8 mouse cellular contexts compared by ENCODE assay signal in the genomic region with DNA sequence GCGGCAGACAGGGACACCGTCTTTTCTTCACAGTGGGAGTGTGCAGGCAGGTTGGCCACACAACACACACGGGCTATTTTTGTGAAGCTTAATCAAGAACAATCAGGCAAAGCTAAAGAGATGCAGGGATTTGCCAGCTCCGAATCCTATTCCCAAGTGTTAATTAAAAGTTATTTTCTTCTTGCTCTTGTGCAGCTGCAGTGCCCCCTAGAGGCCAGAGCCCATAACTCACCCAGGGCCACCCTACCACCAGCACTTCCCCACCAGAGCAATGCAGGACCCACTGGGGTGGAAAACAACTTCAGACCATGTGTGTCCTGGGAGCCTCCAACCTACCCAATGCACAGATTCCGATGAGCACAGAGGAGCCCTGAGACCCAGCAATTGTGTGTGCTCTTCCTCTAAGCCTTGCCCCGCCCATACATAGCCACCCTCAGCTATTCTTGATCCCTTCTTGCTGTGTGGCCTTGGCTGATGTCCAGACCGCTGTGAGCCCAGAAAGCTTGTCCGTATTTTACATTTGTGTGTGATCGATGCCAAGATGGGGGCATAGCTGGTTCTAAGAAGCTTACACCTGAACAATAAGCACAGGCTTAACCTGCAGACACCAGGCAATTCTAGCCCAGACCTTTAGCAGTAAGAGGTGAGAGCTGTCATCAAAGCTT.
DNase-seq lines count a peak whose midpoint lies in the region; ATAC-seq and TF ChIP-seq lines count a peak whose summit lies in the region.

No protein-coding gene starts in this region.

- intact Hi-C loops in left cerebral cortex, postnatal 36 days (cut with DNase I) = loop anchor here (5.0 to 10.0 kb wide), 4 partner anchors 893 to 1453 kb away; no protein-coding TSS in a partner anchor

- 71% methylated on average over 9 of the region's 9 CpGs for WGBS in liver, adult 2 months
- WGBS in liver, embryonic 12.5 days (ENCODE audit: insufficient replicate concordance) = 61% methylated on average over 9 of the region's 9 CpGs
- WGBS in embryonic facial prominence, embryonic 10.5 days = 75% methylated on average over 9 of the region's 9 CpGs

- TF ChIP-seq CTCF in liver, adult 2 months (IDR thresholded peaks at IDR 0.05; ENCODE audit: low read depth, low read length) = peak; percentile 71

- no peaks in the 10 kb centered on the region for H3K9me3 ChIP-seq in liver, embryonic 12.5 days (replicated peaks)
- no peaks in the 10 kb centered on the region for H3K9me3 ChIP-seq in embryonic facial prominence, embryonic 10.5 days

- no peak overlapping the region for H3K4me3 ChIP-seq in liver, adult 2 months (ENCODE audit: insufficient read depth, low read depth, low read length)
- no peak overlapping the region for H3K4me3 ChIP-seq in liver, embryonic 12.5 days
- H3K4me3 ChIP-seq in embryonic facial prominence, embryonic 10.5 days = no peak overlapping the region

- no peak overlapping the region for H3K27ac ChIP-seq in liver, adult 2 months (replicated peaks; ENCODE audit: insufficient read depth, low read depth, low read length)
- H3K27ac ChIP-seq in liver, embryonic 12.5 days = no peak overlapping the region
- H3K27ac ChIP-seq in embryonic facial prominence, embryonic 10.5 days (replicated peaks) = no peak overlapping the region

- no peak overlapping the region for H3K9ac ChIP-seq in liver, adult 2 months (ENCODE audit: low read depth, low read length)
- H3K9ac ChIP-seq in liver, embryonic 12.5 days = no peak overlapping the region

- no peak for ATAC-seq in CD4-positive, CD25-positive, alpha-beta regulatory T cell, adult 4 months
- ATAC-seq in liver, embryonic 12.5 days = no peak

- no peak overlapping the region for H3K4me2 ChIP-seq in liver, embryonic 12.5 days

- no peaks in the 10 kb centered on the region for H3K79me2 ChIP-seq in liver, adult 2 months (ENCODE audit: control insufficient read depth, insufficient read depth, low read length)

- H3K27me3 ChIP-seq in liver, adult 2 months (ENCODE audit: control insufficient read depth, insufficient read depth, low read length) = no peaks in the 10 kb centered on the region
- no peaks in the 10 kb centered on the region for H3K27me3 ChIP-seq in liver, embryonic 12.5 days (replicated peaks)
- H3K27me3 ChIP-seq in embryonic facial prominence, embryonic 10.5 days (replicated peaks; ENCODE audit: low read depth, poor library complexity, severe bottlenecking) = no peaks in the 10 kb centered on the region

- no peaks in the 10 kb centered on the region for H3K36me3 ChIP-seq in liver, adult 2 months (ENCODE audit: control insufficient read depth, insufficient read depth, low read length)
- H3K36me3 ChIP-seq in liver, embryonic 12.5 days = no peaks in the 10 kb centered on the region
- no peaks in the 10 kb centered on the region for H3K36me3 ChIP-seq in embryonic facial prominence, embryonic 10.5 days (replicated peaks)

- no peak for TF ChIP-seq POLR2A in liver, adult 2 months (IDR thresholded peaks at IDR 0.05; ENCODE audit: extremely low read depth, insufficient read depth, low read length)

- no peaks in the 10 kb centered on the region for H3K4me1 ChIP-seq in liver, adult 2 months (ENCODE audit: control insufficient read depth, insufficient read depth, low read length)
- no peaks in the 10 kb centered on the region for H3K4me1 ChIP-seq in liver, embryonic 12.5 days
- H3K4me1 ChIP-seq in embryonic facial prominence, embryonic 10.5 days = peaks cover 5% of the 10 kb centered on the region; the same call in 1 of the 2 replicates

- peak; percentile 56 for DNase-seq in CD4-positive, CD25-positive, alpha-beta regulatory T cell, adult 2 months (ENCODE audit: low read depth, low spot score)
- peak; percentile 4 for DNase-seq in liver, adult 2 months (ENCODE audit: extremely low read depth, low read depth, low spot score)
- peak; percentile 29 to 37 for DNase-seq in adrenal gland, adult 18-20 months (ENCODE audit: low spot score in 2 of 2)
- peak; percentile 68 for DNase-seq in embryonic facial prominence, embryonic 10.5 days (ENCODE audit: low spot score)
- DNase-seq in left cerebral cortex, postnatal 36 days (ENCODE audit: low spot score in 2 of 2) = peak; percentile 31 to 45
- DNase-seq in thymus, postnatal 0 days (ENCODE audit: low spot score) = peak; percentile 40

Comparison
In these comparisons a context has a peak if more than half of its experiments do, and no peak if none do; other contexts are left out.
1. DNase-seq: peak in every context shown above with its lines; median percentile 68 in embryonic facial prominence, embryonic 10.5 days; 56 in CD4-positive, CD25-positive, alpha-beta regulatory T cell, adult 2 months; 40 in thymus, postnatal 0 days; 38 in left cerebral cortex, postnatal 36 days; 33 in adrenal gland, adult 18-20 months; 4 in liver, adult 2 months.